ENCODE assay signal across 21 mouse cellular contexts in genomic region chr5:123408176-123408575, GRCm38 (mm10). TPM values are rescaled to one million over a fixed set of nuclear protein-coding genes. Genes with fewer than 3 reads are reported as not detected.
DNase-seq lines count a peak whose midpoint lies in the region; ATAC-seq lines count a peak whose summit lies in the region.
"Had no signal": no experiment of that assay in that cellular context is flagged by ENCODE, and none has a peak within 500 bp of the region (broad histone marks: within the 10 kb centered on the region; RNA-seq: fewer than 3 reads in every experiment).

No protein-coding gene starts in this region.

- H3K4me1 ChIP-seq in heart, embryonic 12.5 days (replicated peaks), result peaks cover 18% of the 10 kb centered on the region

- ATAC-seq in heart, embryonic 12.5 days (ENCODE audit: insufficient number of reproducible peaks, low FRiP score), result no peak
- ATAC-seq: CD4-positive, CD25-positive, alpha-beta regulatory T cell, adult 4 months; forebrain, embryonic 13.5 days; forebrain, postnatal 0 days; intestine, embryonic 16.5 days had no signal

- no peak overlapping the region for H3K27ac ChIP-seq in heart, embryonic 12.5 days (ENCODE audit: poor library complexity, severe bottlenecking)
- H3K27ac ChIP-seq: embryonic facial prominence, embryonic 10.5 days; forebrain, embryonic 13.5 days; heart, embryonic 10.5 days; heart, embryonic 15.5 days; hindbrain, embryonic 14.5 days had no signal

- H3K4me3 ChIP-seq in heart, embryonic 12.5 days, result no peak overlapping the region
- H3K4me3 ChIP-seq: embryonic facial prominence, embryonic 10.5 days; forebrain, embryonic 13.5 days; heart, embryonic 10.5 days; heart, embryonic 15.5 days had no signal

- 45% methylated on average over 3 of the region's 3 CpGs for WGBS in heart, embryonic 12.5 days

- peaks cover 9% of the 10 kb centered on the region; the same call in 1 of the 2 replicates for H3K36me3 ChIP-seq in heart, embryonic 12.5 days

- H3K4me2 ChIP-seq in heart, embryonic 12.5 days, result no peak overlapping the region
- H3K4me2 ChIP-seq: forebrain, embryonic 13.5 days; heart, embryonic 15.5 days; hindbrain, embryonic 14.5 days had no signal

- no peaks in the 10 kb centered on the region for H3K9me3 ChIP-seq in heart, embryonic 12.5 days (replicated peaks)
- H3K9me3 ChIP-seq: embryonic facial prominence, embryonic 10.5 days; forebrain, embryonic 13.5 days; G1E; heart, embryonic 10.5 days; heart, embryonic 15.5 days had no signal

- H3K9ac ChIP-seq in heart, embryonic 12.5 days, result no peak overlapping the region
- H3K9ac ChIP-seq: forebrain, embryonic 13.5 days; forebrain, postnatal 0 days; heart, embryonic 15.5 days; hindbrain, embryonic 14.5 days had no signal

- peak; percentile 38 for DNase-seq in cerebellum, adult 11-12 months
- no peak for DNase-seq in cerebellum, adult 8-10 months
- DNase-seq in cerebellum, postnatal 10 days, result peak; percentile 60 to 67
- no peak for DNase-seq in cerebellum, adult 11 months
- DNase-seq in Muller cell, postnatal 12 days (ENCODE audit: inconsistent ontology term), result peak; percentile 27
- DNase-seq in retina, embryonic 14.5 days (ENCODE audit: low spot score), result peak; percentile 72
- DNase-seq: adrenal gland, postnatal 14 days; B cell, adult 2 months; forebrain, postnatal 0 days; heart, adult 18-20 months; heart, postnatal 14 days; kidney, adult 2 months had no signal

- H3K27me3 ChIP-seq in heart, embryonic 12.5 days (replicated peaks), result no peaks in the 10 kb centered on the region
- H3K27me3 ChIP-seq: forebrain, embryonic 13.5 days; heart, embryonic 15.5 days had no signal

RNA-seq across cellular contexts. Expression of gene Mlxip, which starts 13.6 kb away (rescaled TPM):
- 14.2 TPM in 2 replicates for polyA plus RNA-seq in heart, embryonic 12.5 days (2016; fragmentation: Nextera tagmentation; extraction: Ambion mirVana)

Comparison
In these comparisons a context has a peak if more than half of its experiments do, and no peak if none do; other contexts are left out.
1. DNase-seq: peak in cerebellum, adult 11-12 months (single experiment), cerebellum, postnatal 10 days (2 of 2), Muller cell, postnatal 12 days (single experiment) and retina, embryonic 14.5 days (single experiment); none in cerebellum, adult 8-10 months (single experiment) and cerebellum, adult 11 months (single experiment).